Mouse (Mus musculus) kidney, postnatal 4 days (tissue): Measurements from ENCODE around the gene Bcl2a1b.

ENCODE experiments used
- DNase-seq, 2 experiments: peaks; one replicate each; pipeline ENCODE4 v3.0.0; 2021; ENCODE audit warnings: mixed read lengths in 2 of 2

The Bcl2a1b gene

DNA sequence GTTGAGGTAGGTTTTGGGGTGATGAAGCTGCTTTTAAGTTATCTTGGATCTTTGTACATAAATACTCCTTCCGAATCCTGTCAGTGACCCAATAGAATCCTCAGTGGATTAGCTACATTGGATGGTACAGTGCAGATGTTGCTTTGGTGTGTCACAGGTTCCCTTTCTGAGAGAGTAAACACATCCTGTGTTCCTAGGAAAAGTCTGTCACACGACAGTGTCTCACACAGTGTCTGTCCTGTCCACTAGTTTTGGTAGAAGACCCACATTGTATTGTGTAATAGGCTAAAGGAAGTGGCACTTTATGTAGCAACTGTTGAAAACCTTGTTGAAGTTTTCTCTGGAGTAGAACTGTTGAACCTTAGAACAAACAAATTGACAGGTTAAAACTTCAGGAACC lies 54.4 kb downstream of the Bcl2a1b start:
- DNase-seq = no peak

DNA sequence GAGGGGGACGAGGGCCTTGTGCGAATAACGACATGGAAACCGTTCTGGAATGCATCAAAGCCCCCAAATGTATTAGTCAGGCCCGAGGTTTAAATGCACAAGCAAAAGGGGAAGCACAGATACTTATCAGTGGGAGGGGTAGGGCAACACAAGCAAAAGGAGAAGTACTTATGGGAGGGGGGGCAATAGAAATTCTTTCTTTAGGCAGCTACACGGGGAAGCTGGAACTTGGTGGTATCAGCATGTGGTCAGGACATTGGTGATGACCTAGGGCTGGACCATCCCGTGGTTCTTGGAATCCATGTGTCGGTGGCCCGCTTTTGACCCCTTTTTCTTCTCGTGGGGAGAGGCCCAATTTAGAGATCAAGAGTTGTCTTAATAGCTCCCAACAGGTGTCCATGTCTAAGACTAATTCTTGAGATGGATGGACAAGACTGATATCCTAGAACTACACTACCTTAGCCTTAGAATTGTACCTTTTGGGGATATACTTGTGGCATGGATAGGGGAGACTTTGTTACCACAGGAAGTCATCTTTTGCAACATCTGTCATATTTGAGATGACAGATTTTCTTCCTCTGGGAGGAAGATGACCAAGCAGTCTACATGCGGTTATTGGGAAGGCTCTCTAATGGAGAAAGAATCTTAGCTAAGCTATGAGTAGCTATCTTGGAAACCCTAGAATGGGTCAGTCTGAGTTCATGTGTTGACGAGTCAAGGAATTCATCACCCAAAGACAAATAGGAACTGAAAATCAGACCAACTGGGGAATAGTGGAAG lies 57.7 kb downstream of the Bcl2a1b start:
- no peak for DNase-seq
